Mouse (Mus musculus): ENCODE measurements around the gene Tesmin. TPM values are rescaled to one million over a fixed set of nuclear protein-coding genes. Genes with fewer than 3 reads are reported as not detected.

The Tesmin gene
- polyA plus RNA-seq, 1 experiment from 2014 or later = 0.27 TPM

DNA sequence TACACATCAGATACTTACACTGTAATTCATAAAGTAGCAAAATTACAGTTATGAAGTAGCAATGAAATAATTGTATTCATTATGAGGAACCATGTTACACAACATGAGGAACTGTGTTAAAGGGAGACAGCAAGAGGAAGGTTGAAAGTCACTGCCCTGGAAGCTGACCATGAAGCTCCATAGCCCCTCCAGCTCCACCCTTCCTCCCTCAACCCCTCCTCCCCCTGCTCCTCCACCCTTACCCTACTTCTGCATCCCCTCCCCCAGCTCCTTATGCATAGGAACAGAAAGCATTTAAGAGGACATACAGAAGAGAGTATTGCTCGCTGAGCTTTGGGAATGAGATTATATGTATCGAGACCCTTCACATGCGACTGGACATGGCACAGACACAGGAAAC is 10.0 kb upstream of the Tesmin start:
- Histone ChIP-seq H3K4me3 (replicated peaks; ENCODE audit: low read length) (no peak overlapping the region), H3K27me3 (ENCODE audit: control insufficient read depth, insufficient read depth, low read length) (no peaks in the 10 kb centered on the region), H3K9ac (ENCODE audit: low read length) (no peak overlapping the region), H3K9me3 (replicated peaks; ENCODE audit: control insufficient read depth, low read length) (no peaks in the 10 kb centered on the region), H3K4me1 (ENCODE audit: control insufficient read depth, insufficient read depth, low read length) (no peaks in the 10 kb centered on the region), H3K27ac (ENCODE audit: low read length) (no peak overlapping the region), H3K4me2 (ENCODE audit: low read depth, low read length) (no peak overlapping the region), H3K36me3 (ENCODE audit: control insufficient read depth, insufficient read depth, low read length) (peaks cover 20% of the 10 kb centered on the region)
- ATAC-seq (ENCODE audit: insufficient read depth, low FRiP score) = no peak
- 89% methylated on average over 3 of the region's 3 CpGs for WGBS

DNA sequence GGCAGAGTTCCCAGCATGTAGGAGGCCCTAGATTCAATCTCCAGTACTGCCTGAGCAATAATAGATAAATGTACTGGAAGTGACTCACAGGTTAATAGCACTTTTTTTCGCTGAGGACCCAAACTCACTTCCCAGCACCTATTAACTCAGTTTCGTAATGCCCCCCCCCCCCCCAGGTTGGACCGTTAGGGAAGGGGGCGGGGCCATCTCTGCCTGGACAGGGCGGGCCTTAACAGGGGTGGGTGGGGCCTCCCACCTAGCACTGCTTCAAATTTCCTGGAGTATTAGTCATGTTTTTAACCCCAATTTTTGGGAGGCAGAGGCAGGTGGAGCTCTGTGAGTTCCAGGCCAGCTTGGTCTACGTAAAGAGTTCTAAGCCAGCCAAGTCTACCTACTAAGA is 596 bp upstream of the Tesmin start:
- Histone ChIP-seq H3K27me3 (ENCODE audit: control insufficient read depth, insufficient read depth, low read length) (no peaks in the 10 kb centered on the region), H3K36me3 (ENCODE audit: control insufficient read depth, insufficient read depth, low read length) (0 out of 2 replicates have a peak, but pooled peaks cover 5% of the 10 kb centered on the region), H3K4me1 (ENCODE audit: control insufficient read depth, insufficient read depth, low read length) (no peaks in the 10 kb centered on the region), H3K9me3 (replicated peaks; ENCODE audit: control insufficient read depth, low read length) (peaks cover 3% of the 10 kb centered on the region; the same call in 1 of the 2 replicates), H3K9ac (ENCODE audit: low read length) (no peak overlapping the region), H3K4me2 (ENCODE audit: low read depth, low read length) (no peak overlapping the region), H3K4me3 (replicated peaks; ENCODE audit: low read length) (no peak overlapping the region), H3K27ac (ENCODE audit: low read length) (no peak overlapping the region)
- WGBS = 55% methylated on average over 6 of the region's 6 CpGs
- no peak for ATAC-seq (ENCODE audit: insufficient read depth, low FRiP score)

DNA sequence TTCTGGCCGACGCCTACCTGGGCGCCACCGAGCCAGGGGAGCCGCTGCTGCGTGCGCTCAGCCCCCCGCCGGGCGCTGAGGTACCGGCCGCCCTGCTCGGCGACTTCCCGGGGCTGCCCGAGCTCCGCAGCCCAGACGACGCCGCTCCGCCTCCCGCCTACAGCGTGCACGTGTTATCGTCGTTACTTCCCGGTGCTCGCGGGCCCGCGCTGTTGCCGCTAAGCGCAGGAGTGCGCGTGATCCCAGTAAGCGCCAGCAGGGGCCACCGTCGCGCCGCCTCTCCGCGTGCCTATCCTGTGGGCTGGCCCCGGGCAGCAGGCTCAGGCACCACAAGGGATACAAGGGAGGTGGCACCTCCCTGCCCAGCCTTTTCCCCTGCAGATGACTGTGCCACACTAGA is 432 bp downstream of the Tesmin start:
- under 1% methylated on average over 43 of the region's 43 CpGs for WGBS
- Histone ChIP-seq H3K27me3 (ENCODE audit: control insufficient read depth, insufficient read depth, low read length) (no peaks in the 10 kb centered on the region), H3K27ac (ENCODE audit: low read length) (no peak overlapping the region), H3K4me2 (ENCODE audit: low read depth, low read length) (peak overlapping the region; percentile 91), H3K4me3 (replicated peaks; ENCODE audit: low read length) (peak overlapping the region; percentile 54), H3K9ac (ENCODE audit: low read length) (peak overlapping the region; percentile 71), H3K36me3 (ENCODE audit: control insufficient read depth, insufficient read depth, low read length) (0 out of 2 replicates have a peak, but pooled peaks cover 2% of the 10 kb centered on the region), H3K4me1 (ENCODE audit: control insufficient read depth, insufficient read depth, low read length) (no peaks in the 10 kb centered on the region), H3K9me3 (replicated peaks; ENCODE audit: control insufficient read depth, low read length) (peaks cover 3% of the 10 kb centered on the region; the same call in 1 of the 2 replicates)
- peak; percentile 95 for ATAC-seq (ENCODE audit: insufficient read depth, low FRiP score)

DNA sequence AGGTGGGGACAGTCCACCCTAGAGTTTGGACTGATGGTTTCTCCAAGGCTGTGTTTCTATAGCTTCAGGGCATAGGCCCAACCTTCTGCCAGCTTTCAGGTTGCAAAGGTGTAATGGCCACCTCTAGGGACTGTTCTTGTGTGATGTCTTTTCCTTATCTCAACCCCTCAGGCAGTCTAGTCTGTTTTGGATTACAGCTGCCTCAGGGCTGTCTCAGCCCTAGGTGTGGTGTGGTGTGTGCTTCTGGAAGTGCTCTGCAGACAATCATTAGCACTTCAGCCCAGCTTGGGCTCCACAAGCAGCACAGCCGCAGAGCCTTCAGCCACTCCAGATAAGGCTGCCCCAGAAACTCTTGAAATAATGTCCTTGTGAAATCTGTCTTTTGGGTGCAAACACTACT is 3.7 kb downstream of the Tesmin start:
- no peaks in the 10 kb centered on the region for H3K36me3 ChIP-seq (ENCODE audit: control insufficient read depth, insufficient read depth, low read length)
- no peak overlapping the region for H3K9ac ChIP-seq (ENCODE audit: low read length)
- no peak for ATAC-seq (ENCODE audit: insufficient read depth, low FRiP score)
- H3K4me3 ChIP-seq (replicated peaks; ENCODE audit: low read length) = no peak overlapping the region
- H3K27ac ChIP-seq (ENCODE audit: low read length) = no peak overlapping the region
- no peaks in the 10 kb centered on the region for H3K4me1 ChIP-seq (ENCODE audit: control insufficient read depth, insufficient read depth, low read length)
- WGBS = 56% methylated on average over 1 of the region's 1 CpGs
- no peaks in the 10 kb centered on the region for H3K27me3 ChIP-seq (ENCODE audit: control insufficient read depth, insufficient read depth, low read length)
- peaks cover 3% of the 10 kb centered on the region; the same call in 1 of the 2 replicates for H3K9me3 ChIP-seq (replicated peaks; ENCODE audit: control insufficient read depth, low read length)
- H3K4me2 ChIP-seq (ENCODE audit: low read depth, low read length) = no peak overlapping the region

DNA sequence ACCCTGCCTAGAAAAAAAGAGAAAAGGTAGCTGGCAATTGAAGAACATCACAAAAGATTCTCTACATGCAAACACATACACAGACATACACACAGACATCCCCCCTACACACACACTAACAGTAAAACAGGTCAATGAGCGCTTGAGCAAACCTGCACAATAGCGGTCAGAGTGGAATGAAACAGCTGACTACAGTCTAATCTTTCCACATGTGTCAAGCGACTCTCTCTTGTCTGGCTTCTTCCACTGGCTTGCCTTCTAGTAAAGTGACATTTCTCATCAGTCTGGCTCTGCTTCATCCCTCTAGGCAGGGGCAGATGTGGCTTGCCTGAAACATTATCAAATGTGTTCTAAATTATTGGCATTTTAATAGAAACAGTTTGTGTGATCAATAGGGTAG is 5.6 kb downstream of the Tesmin start:
- Histone ChIP-seq H3K9ac (ENCODE audit: low read length) (no peak overlapping the region), H3K27ac (ENCODE audit: low read length) (no peak overlapping the region), H3K4me1 (ENCODE audit: control insufficient read depth, insufficient read depth, low read length) (no peaks in the 10 kb centered on the region), H3K9me3 (replicated peaks; ENCODE audit: control insufficient read depth, low read length) (peaks cover 3% of the 10 kb centered on the region; the same call in 1 of the 2 replicates), H3K4me2 (ENCODE audit: low read depth, low read length) (no peak overlapping the region), H3K36me3 (ENCODE audit: control insufficient read depth, insufficient read depth, low read length) (no peaks in the 10 kb centered on the region), H3K27me3 (ENCODE audit: control insufficient read depth, insufficient read depth, low read length) (no peaks in the 10 kb centered on the region), H3K4me3 (replicated peaks; ENCODE audit: low read length) (no peak overlapping the region)
- no peak for ATAC-seq (ENCODE audit: insufficient read depth, low FRiP score)
- WGBS = 72% methylated on average over 3 of the region's 3 CpGs

DNA sequence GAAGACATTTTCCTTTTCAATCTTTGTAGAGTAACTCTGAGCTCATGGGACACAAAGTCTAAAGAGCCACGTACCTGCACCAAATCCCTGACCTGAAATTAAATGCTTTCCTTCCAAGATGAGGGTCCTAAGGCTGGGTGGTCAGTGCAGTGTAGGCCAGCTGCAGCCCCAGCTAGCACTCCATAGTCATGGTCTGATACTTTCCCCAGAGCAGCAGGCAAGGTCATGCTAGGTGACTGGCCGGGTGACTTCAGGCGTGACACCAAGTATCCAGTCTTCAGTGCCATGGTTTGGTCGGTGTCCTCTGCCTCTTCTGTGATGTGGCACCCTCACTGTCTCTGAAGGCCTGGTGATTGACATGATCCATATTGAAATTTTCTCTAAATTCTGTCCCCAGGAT is 11.4 kb downstream of the Tesmin start:
- Histone ChIP-seq H3K9ac (ENCODE audit: low read length) (no peak overlapping the region), H3K4me3 (replicated peaks; ENCODE audit: low read length) (no peak overlapping the region), H3K4me2 (ENCODE audit: low read depth, low read length) (no peak overlapping the region), H3K27ac (ENCODE audit: low read length) (no peak overlapping the region), H3K9me3 (replicated peaks; ENCODE audit: control insufficient read depth, low read length) (0 out of 2 replicates have a peak, but pooled peaks cover 6% of the 10 kb centered on the region), H3K4me1 (ENCODE audit: control insufficient read depth, insufficient read depth, low read length) (no peaks in the 10 kb centered on the region), H3K36me3 (ENCODE audit: control insufficient read depth, insufficient read depth, low read length) (no peaks in the 10 kb centered on the region), H3K27me3 (ENCODE audit: control insufficient read depth, insufficient read depth, low read length) (no peaks in the 10 kb centered on the region)
- 88% methylated on average over 4 of the region's 4 CpGs for WGBS
- ATAC-seq (ENCODE audit: insufficient read depth, low FRiP score) = no peak

DNA sequence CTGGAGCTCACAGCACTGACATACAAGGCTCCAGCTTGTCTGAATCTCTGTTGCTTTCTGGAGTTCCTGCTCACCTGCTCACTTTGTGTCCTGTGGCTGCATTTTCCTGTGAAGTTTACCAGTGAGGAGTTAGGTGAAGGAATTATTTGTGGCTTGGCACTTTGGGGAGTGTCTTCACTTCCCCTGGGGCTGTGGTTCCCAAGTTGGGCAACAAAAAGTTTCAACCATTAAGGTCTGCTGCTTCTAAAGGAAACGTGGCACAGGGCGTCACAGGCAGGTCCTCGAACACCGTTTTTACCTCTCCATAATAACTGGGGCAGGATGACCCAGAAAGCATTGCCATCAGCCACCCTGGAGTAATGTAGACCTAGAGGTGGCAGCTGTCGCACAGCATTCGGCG is 12.8 kb downstream of the Tesmin start:
- no peak overlapping the region for H3K9ac ChIP-seq (ENCODE audit: low read length)
- WGBS = 85% methylated on average over 7 of the region's 7 CpGs
- no peaks in the 10 kb centered on the region for H3K36me3 ChIP-seq (ENCODE audit: control insufficient read depth, insufficient read depth, low read length)
- no peaks in the 10 kb centered on the region for H3K27me3 ChIP-seq (ENCODE audit: control insufficient read depth, insufficient read depth, low read length)
- ATAC-seq (ENCODE audit: insufficient read depth, low FRiP score) = no peak
- no peak overlapping the region for H3K4me3 ChIP-seq (replicated peaks; ENCODE audit: low read length)
- H3K9me3 ChIP-seq (replicated peaks; ENCODE audit: control insufficient read depth, low read length) = 0 out of 2 replicates have a peak, but pooled peaks cover 6% of the 10 kb centered on the region
- H3K4me2 ChIP-seq (ENCODE audit: low read depth, low read length) = no peak overlapping the region
- no peaks in the 10 kb centered on the region for H3K4me1 ChIP-seq (ENCODE audit: control insufficient read depth, insufficient read depth, low read length)
- no peak overlapping the region for H3K27ac ChIP-seq (ENCODE audit: low read length)

DNA sequence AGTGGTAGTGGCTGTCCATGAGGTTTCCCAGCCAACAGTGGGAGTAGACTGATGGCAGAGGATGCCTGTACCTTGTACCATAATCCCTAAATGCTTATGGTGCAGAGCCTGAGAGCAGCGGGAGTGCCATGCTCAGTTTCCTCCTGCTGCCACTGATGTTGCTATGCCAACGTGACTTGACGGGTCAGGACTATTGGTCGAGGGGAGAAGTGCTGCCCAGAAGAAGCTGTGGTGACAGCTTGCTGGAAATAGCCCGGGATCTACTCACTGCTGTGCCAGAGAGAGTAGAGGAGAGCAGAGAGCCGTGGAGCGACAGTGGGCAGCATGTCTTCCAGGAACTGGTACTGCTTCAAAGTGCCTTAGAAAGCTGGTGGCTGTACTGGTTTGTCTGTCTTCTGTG is 13.3 kb downstream of the Tesmin start:
- no peak for ATAC-seq (ENCODE audit: insufficient read depth, low FRiP score)
- no peak overlapping the region for H3K4me2 ChIP-seq (ENCODE audit: low read depth, low read length)
- no peaks in the 10 kb centered on the region for H3K36me3 ChIP-seq (ENCODE audit: control insufficient read depth, insufficient read depth, low read length)
- H3K4me3 ChIP-seq (replicated peaks; ENCODE audit: low read length) = no peak overlapping the region
- 51% methylated on average over 7 of the region's 7 CpGs for WGBS
- H3K4me1 ChIP-seq (ENCODE audit: control insufficient read depth, insufficient read depth, low read length) = no peaks in the 10 kb centered on the region
- H3K9ac ChIP-seq (ENCODE audit: low read length) = no peak overlapping the region
- no peaks in the 10 kb centered on the region for H3K27me3 ChIP-seq (ENCODE audit: control insufficient read depth, insufficient read depth, low read length)
- no peak overlapping the region for H3K27ac ChIP-seq (ENCODE audit: low read length)
- H3K9me3 ChIP-seq (replicated peaks; ENCODE audit: control insufficient read depth, low read length) = 0 out of 2 replicates have a peak, but pooled peaks cover 6% of the 10 kb centered on the region

DNA sequence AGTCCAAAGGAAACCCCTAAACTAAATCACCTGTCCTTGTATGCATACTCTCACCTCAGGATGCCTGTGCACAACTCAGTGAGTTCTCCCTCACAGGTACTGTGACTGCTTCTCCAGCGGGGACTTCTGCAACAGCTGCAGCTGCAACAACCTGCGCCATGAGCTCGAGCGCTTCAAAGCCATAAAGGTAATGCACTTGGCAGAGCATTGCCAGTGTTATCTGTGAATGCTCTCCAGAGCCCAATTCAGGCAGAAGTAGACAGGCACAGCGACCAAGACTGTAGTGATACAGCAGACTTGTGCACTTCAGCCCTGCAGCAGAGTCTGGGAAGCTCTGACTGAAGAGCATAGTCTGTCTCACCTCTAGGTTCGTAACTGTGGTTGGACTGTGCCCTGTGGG is 13.7 kb downstream of the Tesmin start:
- no peak overlapping the region for H3K9ac ChIP-seq (ENCODE audit: low read length)
- no peaks in the 10 kb centered on the region for H3K27me3 ChIP-seq (ENCODE audit: control insufficient read depth, insufficient read depth, low read length)
- H3K4me2 ChIP-seq (ENCODE audit: low read depth, low read length) = no peak overlapping the region
- 79% methylated on average over 6 of the region's 6 CpGs for WGBS
- H3K4me3 ChIP-seq (replicated peaks; ENCODE audit: low read length) = no peak overlapping the region
- 0 out of 2 replicates have a peak, but pooled peaks cover 6% of the 10 kb centered on the region for H3K9me3 ChIP-seq (replicated peaks; ENCODE audit: control insufficient read depth, low read length)
- no peaks in the 10 kb centered on the region for H3K36me3 ChIP-seq (ENCODE audit: control insufficient read depth, insufficient read depth, low read length)
- H3K4me1 ChIP-seq (ENCODE audit: control insufficient read depth, insufficient read depth, low read length) = no peaks in the 10 kb centered on the region
- ATAC-seq (ENCODE audit: insufficient read depth, low FRiP score) = no peak
- no peak overlapping the region for H3K27ac ChIP-seq (ENCODE audit: low read length)
